Mouse (Mus musculus): ENCODE measurements around the gene Suclg2.

GRCm38 (mm10) chr6:95710886-95711285 lies 7.7 kb downstream of the Suclg2 start:
- TF ChIP-seq POLR2A (IDR thresholded peaks at IDR 0.05; ENCODE audit: borderline replicate concordance, insufficient read depth, low read length), result no peak
- TF ChIP-seq CTCF (IDR thresholded peaks at IDR 0.05; ENCODE audit: borderline replicate concordance, insufficient read depth, low read depth, low read length), result no peak

Data from cerebellum, adult 2 months (tissue).